Mouse (Mus musculus) thymus, postnatal 0 days (tissue): Measurements from ENCODE around the gene Prmt8. TPM values are rescaled to one million over a fixed set of nuclear protein-coding genes. Genes with fewer than 3 reads are reported as not detected.

Experiments used
- DNase-seq: peaks from one replicate; pipeline ENCODE4 v3.0.0-alpha.2; 2015; ENCODE audit warnings: low spot score
- polyA plus RNA-seq: library from polyadenylated mRNA; unstranded; fragments of >200 nt; fragmentation: Nextera tagmentation; extraction: Ambion mirVana; gene quantifications from 2 replicates; pipeline ENCODE4 v1.2.1, GENCODE M21; 2015

The Prmt8 gene
- not detected in 2 replicates for polyA plus RNA-seq

- DNase-seq = no peak
Observed at GRCm38 (mm10) chr6:127769275-127770156, at the start of gene Prmt8. Prmt8 (minus strand) TSS chr6:127769472.

- no peak for DNase-seq
Observed at GRCm38 (mm10) chr6:127803046-127803729, 33.9 kb upstream of the Prmt8 start.

GRCm38 (mm10) chr6:127802211-127802610, 32.9 kb upstream of the Prmt8 start:
- DNase-seq = no peak

GRCm38 (mm10) chr6:127790023-127790422, 20.8 kb upstream of the Prmt8 start:
- DNase-seq = no peak

- DNase-seq = no peak
Observed at GRCm38 (mm10) chr6:127770806-127771205, 1.5 kb upstream of the Prmt8 start.

GRCm38 (mm10) chr6:127768621-127769274, 524 bp downstream of the Prmt8 start:
- no peak for DNase-seq

GRCm38 (mm10) chr6:127767706-127768493, 1.4 kb downstream of the Prmt8 start:
- DNase-seq = peak; percentile 42

- no peak for DNase-seq
Observed at GRCm38 (mm10) chr6:127767201-127767705, 2.0 kb downstream of the Prmt8 start.

- no peak for DNase-seq
Observed at GRCm38 (mm10) chr6:127766641-127767200, 2.6 kb downstream of the Prmt8 start.

- no peak for DNase-seq
Observed at GRCm38 (mm10) chr6:127766041-127766604, 3.1 kb downstream of the Prmt8 start.

GRCm38 (mm10) chr6:127765573-127765972, 3.7 kb downstream of the Prmt8 start:
- no peak for DNase-seq

- DNase-seq = no peak
Observed at GRCm38 (mm10) chr6:127758264-127758663, 11.0 kb downstream of the Prmt8 start.

- DNase-seq = no peak
Observed at GRCm38 (mm10) chr6:127757667-127758167, 11.6 kb downstream of the Prmt8 start.

- DNase-seq = no peak
Observed at GRCm38 (mm10) chr6:127756856-127757255, 12.4 kb downstream of the Prmt8 start.

GRCm38 (mm10) chr6:127753228-127753627, 16.0 kb downstream of the Prmt8 start:
- no peak for DNase-seq

GRCm38 (mm10) chr6:127752681-127753080, 16.6 kb downstream of the Prmt8 start:
- no peak for DNase-seq

GRCm38 (mm10) chr6:127751499-127751898, 17.8 kb downstream of the Prmt8 start:
- no peak for DNase-seq

- DNase-seq = no peak
Observed at GRCm38 (mm10) chr6:127748793-127749192, 20.5 kb downstream of the Prmt8 start.

- DNase-seq = no peak
Observed at GRCm38 (mm10) chr6:127742290-127742689, 27.0 kb downstream of the Prmt8 start.

- DNase-seq = no peak
Observed at GRCm38 (mm10) chr6:127741162-127741561, 28.1 kb downstream of the Prmt8 start.
